Mouse (Mus musculus): Measurements from ENCODE around the gene Mctp2. TPM values are rescaled to one million over a fixed set of nuclear protein-coding genes. Genes with fewer than 3 reads are reported as not detected.
"Not testable (repeated sequence)": the region's sequence is repeated elsewhere in the genome, so short reads cannot be mapped to it uniquely, and the experiment has no call there.

Mctp2 gene
- total RNA-seq, 2 experiments from 2014 or later, result 0.10 TPM; not detected in 1

DNA sequence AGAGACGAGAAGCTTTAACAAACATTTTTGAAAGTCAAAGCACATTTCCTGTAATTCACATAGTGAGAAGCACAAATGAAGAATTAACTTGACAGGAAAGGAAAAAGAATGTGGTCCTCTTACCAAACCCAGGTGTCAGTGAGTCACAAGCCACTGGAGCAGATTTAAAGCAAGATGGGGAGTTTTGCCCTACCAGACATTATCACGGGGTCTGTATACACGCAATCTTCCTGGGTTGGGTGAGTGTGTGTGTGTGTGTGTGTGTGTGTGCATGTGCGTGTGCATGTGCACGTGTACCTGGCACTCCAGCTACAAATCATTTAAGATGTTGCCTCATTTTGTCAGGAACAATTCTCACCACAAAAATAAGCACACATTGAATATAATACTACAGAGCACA is 30.9 kb downstream of the Mctp2 start:
- no peak for DNase-seq (ENCODE audit: low spot score in 2 of 2)

DNA sequence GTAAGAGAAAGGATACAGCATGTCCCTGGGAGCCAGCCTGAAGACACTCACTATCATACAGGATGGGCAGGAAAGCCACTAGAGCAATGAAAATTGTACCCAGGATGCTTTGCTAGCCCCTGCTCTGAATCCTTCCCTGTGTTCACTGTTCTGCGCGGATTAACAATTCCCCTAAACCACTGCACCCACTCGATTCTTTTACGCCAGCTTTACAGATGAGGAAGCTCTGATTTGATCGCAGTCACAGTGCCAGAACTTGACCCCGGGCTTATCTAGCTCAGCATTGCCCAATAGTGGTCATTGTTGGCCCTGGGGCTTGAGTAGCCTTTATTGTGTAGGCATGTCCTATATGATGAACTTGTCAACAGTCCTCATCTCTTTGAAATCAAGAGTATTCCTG is 34.9 kb downstream of the Mctp2 start:
- DNase-seq (ENCODE audit: low spot score in 2 of 2), result no peak

DNA sequence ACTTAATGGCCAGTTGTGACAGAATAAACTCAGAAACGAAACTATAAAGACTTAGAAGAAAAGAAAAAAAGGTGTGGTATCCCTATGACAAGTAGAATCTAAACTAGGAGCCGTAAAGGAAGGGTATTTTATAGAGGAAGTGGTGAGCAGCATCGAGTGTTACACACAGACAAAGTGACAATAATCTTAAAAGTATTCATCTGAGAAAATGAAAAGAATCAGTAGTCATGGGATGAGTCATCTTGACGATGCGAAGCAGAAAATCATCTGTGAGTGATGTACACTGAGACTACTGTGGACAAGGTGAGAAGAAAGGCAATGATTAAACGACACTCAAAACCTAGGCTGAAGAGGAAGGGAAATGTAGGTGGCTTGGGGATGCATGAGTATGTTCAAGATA is 36.4 kb downstream of the Mctp2 start:
- no peak for DNase-seq (ENCODE audit: low spot score in 2 of 2)

DNA sequence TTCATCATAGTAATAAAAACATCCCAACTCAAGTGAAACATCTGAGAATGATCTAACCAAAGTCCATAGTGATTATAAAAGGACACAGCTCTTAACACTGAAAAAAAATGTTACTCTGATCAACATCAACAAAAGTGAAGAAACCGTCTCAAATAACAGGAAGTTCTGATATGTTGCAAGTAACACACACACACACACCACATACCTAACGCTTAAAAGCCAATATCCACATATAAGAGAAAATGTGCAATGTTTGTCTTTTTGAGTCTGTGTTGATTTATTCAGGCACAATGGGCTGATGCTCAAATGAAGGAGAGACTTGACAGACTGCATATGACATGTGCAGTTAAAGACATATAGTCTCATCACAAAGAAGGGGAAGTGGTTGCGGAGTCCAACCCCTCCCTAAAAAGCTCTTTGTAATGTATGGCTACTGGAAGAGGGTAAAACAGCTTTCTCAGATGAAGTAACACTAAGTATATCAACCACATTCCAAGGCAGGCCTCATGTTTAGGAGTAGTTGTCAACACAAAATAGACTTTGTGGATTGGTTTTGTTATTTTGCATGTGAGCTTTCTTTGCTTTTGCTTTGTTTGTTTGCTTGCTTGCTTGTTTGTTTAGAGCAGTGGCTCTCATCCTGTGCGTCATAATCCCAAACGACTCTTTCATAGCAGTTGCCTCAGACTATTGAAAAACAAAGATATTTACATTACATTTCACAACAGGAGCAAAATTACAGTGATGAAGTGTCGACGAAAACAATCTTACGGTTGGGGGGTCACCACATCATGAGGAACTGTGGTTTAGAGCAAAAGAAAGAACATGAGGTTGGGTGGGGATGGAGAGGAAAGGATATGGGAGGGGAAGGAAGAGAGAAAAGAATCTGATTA is 45.4 kb downstream of the Mctp2 start:
- DNase-seq (ENCODE audit: low spot score in 2 of 2), result no peak

DNA sequence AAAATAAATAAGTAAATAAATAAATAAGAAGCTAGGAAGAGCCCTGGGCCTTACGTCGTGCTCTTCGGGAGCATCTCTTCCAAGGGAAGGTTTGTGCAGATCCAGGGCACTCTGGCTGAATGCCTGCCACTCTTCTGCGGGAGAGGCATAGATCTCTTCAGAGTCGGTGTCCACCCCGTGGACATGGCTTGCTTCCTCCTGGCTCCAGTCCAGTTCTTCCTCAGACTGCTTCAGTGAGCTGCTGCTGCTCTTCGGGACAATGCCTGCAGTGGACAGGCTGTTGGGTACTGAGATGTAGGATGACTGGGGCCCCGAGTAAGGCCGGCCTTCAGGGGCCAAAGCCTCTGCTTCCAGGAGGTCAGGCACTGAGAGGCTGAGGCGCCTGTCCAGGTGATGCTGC is 47.4 kb downstream of the Mctp2 start:
- DNase-seq (ENCODE audit: low spot score in 2 of 2), result no peak

DNA sequence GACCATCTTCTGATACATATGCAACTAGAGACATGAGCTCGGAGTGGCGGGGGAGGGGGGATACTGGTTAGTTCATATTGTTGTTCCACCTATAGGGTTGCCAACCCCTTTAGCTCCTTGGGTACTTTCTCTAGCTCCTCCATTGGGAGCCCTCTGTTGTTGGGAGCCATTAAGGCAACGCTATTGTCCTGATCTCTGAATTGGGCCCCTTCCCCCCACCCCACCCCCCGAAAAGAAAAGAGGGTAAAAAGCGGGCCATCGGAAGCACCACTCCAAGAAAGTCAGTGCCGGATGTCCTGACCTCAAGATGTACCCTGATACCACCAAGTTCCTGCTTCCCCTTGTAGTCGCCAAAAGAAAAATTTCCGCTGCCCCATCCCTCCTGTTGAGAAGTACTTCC is 56.1 kb downstream of the Mctp2 start:
- not testable (repeated sequence) for DNase-seq (ENCODE audit: low spot score in 2 of 2)

DNA sequence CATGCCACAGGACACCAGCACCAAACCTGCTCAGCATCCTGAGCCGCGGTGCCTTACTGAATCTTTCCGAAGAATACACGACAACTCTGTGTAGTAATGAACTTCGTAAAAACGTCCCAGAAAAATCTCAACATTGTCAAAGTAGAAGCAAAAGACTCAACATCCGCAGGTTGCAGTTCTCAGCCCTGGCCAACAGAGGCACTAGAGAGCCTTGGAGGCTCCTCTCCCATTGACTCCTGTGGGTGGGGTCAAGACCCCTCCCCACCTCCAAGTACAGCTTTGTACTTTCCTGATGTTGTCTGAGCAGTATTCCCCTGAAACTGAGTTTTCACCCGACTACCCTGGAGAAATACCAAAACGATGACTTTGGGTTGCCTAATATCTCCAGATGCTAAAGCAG is 65.1 kb downstream of the Mctp2 start:
- no peak for DNase-seq (ENCODE audit: low spot score in 2 of 2)

DNA sequence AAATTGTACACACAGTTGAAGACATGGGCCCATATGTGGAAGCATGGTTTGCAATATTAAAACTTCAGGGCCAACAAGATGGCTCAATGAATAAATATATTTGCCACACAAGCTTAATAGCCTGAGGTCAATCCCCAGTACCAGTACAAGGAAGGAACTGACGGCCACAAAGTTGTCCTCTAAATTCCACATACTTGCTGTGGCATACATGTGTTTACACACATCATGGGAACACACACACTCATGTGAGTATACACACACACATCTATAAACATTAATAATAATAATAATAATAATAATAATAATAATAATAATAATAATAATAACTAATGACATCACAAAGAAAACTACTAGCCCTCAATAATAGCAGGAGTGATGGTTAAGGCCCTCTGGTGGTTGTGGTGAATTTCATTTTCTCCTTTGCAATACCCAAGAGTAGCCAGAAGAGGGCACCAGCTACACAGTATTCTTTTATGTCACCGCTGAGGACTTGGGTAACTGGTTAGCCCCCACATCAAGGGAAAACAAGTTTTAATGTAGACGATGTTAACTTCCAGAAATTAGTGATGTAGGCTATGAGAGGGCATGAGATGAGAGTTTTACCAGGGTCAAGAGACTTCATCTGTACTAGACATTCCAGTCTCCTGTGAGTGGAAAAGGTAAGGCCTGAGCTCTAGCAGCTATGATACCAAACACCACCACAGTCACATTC is 66.5 kb downstream of the Mctp2 start:
- no peak for DNase-seq (ENCODE audit: low spot score in 2 of 2)

DNA sequence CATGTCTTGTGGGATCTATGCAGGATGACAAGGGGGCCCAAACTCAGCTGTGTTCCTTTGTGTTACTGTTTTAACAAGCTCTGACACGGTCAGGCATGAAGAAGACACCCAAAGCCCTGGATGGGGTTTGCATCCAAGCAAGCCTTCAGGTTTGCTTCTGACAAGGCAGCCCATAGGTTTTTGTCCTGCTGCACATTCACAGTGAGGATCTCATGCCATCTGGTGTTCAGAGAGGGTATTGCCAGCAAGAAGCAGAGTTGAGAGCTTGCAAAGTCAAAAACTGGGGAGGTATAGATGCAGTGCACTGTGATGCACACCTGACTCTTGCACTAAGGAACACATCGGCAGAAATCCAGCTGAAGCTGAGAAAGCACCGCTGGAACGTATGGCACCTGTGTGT is 67.8 kb downstream of the Mctp2 start:
- DNase-seq (ENCODE audit: low spot score in 2 of 2), result peak; percentile 32 to 43

DNA sequence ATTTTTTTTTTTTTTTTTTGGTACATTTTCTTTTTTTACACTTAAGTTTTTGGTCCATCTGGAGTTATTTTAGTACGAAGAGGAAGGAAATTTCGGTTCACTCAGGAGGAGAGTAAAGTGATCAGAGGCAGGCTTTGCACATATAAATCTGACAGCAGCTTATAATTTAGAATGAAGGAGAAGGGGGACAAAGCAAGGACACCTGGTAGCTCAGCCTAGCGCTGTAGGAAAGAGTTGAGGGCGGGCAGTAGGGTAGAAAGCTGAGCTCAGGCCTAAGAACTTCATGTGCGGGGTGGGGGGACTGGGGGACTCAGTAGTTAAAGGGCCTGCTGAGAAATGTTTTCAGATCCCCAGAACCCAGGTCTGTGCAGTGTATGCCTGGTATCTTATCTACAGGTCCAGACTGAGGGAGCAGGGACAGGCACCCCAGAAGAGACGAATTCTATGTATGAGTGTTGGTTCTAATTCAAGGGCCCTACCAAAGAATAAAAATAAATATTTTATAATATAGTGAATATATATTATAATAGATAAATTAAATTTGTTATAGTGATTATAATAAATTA is 71.9 kb downstream of the Mctp2 start:
- DNase-seq (ENCODE audit: low spot score in 2 of 2), result no peak

DNA sequence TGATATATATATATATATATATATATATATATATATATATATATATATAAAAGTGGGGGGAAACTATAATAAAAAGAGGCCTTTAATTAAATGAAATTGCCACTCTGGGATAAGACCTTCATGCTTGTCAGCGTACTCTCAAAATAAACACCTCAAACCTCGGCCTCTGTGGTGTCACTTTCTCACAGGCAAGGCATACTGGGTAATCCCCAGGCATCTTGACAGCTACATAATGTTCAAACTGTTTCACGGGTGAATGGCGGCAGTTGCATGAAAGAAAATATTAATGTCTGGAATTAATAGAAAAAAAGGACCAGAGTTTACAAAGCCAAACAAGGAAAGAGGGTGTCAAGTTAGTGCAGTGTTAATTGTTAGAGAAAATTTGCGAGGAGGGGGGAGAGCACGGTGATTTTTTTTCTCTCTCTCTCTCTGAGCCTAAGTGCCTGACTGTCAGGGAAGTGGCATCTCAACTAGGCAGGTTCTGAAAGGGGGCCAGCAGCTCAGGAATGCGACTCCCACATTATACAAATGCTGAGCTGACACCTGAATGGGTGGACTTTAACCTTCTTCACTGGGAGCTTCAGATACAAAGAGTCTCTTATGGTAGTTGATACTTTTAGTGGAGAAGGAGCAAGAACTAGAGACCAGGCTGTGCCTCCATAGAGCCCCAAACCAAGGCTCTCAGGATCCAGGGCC is 75.1 kb downstream of the Mctp2 start:
- no peak for DNase-seq (ENCODE audit: low spot score in 2 of 2)

DNA sequence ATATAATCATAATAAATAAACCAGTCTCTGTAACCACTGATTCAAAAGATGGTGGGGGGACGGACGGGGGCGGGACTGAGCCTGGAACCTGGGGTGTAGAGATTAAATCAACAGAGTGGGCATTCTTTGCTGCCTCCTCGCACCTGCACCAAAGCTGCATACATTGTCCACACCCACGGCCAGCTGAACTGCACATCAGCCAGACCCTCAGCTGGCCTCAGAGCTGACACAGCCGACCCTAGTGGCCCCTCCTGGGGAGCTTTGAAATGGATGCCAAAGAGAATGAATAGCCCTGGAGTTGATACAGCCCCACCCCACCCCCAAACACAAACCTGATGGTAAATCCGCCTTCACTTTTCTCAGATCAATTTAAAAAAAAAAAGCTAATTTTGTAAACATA is 76.5 kb downstream of the Mctp2 start:
- no peak for DNase-seq (ENCODE audit: low spot score in 2 of 2)

DNA sequence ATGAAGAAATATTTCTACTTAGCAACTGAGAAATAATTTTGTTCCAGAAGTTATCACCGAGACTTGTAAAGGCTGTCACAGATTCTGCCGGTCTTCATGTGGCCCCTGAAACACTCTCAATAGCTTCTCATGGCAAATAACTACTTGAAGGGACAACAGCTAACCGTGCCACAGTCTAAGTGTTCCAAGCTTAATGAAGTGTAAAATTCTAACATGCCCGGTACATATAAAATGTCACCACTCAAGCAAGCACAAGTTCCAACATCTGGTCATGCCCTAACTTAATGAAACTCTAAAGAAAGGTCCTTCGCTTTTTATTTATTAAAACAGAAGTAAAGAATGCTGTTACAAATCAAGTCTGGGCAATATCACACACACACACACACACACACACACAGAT is 82.8 kb downstream of the Mctp2 start:
- DNase-seq (ENCODE audit: low spot score in 2 of 2), result no peak

DNA sequence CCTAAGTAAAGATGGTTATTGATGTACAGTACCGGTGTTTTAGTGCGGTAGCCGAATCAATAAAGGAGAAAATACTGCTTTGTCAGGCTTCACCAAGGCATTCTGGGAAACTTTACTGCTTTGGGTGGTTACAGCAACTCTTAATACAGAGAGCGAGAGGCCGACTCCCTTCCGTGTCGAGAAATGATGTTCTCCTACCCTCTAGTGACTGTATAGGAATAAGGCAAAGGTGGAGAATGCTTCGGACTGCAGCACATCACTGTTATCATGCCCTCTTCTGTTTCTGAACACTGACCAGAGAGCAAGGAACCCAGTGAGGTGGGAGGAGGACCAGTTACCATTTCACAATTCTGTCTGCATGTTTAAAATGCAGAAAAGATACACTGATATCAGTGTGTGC is 83.9 kb downstream of the Mctp2 start:
- no peak for DNase-seq (ENCODE audit: low spot score in 2 of 2)

DNA sequence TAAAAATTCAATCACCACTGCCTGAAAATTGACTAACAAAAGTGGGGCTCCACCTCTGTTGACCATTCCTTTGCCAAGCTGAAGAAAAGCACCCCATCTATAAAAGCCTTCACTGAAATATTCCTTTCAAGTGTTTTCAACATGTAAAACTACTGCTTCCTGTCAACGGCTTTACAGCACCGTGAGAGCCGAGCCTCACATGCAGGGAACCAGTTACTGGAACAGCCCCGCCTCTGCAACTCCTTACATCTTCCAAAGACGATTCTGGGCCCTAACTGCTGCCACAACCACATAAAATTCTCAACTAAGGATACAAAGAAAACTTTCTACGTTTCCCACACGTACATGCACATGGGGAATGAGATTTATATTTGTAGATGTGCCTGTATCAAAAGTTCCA is 88.4 kb downstream of the Mctp2 start:
- DNase-seq (ENCODE audit: low spot score in 2 of 2), result no peak

DNA sequence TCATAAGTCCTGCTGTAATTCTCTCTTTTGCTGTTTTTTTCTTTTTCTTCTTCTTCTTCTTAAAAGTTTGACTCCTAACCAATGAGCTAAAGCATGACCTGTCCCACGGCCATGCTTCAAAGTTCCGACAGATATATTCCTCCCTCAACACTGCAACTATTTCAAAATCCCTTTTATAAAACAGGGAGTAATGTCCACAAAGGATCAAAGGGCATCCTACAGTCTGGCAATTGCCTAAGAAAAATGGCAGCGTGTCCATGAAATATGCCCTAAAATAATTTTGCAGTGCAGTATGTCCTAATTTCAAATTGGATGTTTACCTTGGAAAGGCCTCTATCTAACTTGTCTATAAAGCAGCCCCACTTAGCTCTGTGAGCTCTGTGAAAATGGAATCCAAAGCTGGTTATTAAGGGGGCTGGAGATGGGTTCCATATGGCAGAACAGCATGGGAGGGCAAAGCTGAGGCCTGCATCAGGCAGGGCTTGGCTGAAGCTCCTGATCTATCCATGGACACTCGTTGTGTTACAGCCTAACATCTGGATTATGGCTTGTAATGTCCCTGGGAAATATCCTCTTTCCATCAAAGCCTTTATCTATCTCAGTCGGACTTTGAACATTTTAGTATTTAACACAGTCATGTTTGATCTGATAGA is 90.7 kb downstream of the Mctp2 start:
- DNase-seq (ENCODE audit: low spot score in 2 of 2), result no peak

DNA sequence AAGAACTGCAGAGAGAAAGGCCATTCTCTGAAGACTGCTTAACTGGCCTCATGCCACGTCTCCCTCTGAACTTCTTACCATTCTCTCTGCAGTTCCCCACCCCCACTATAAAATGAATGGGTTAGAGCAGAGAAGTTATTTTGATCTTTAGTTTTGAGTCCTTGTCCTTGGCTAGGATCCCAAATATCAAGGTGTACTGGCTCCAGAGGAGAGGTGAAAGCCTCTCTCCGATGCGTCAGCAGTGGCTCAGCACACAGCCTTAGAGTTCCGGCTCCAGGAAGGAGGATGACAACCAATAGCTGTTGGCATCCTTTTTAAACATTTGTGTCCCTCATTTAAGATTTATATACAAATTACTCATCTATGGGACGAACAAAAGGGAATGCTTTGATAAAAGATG is 96.2 kb downstream of the Mctp2 start:
- no peak for DNase-seq (ENCODE audit: low spot score in 2 of 2)

DNA sequence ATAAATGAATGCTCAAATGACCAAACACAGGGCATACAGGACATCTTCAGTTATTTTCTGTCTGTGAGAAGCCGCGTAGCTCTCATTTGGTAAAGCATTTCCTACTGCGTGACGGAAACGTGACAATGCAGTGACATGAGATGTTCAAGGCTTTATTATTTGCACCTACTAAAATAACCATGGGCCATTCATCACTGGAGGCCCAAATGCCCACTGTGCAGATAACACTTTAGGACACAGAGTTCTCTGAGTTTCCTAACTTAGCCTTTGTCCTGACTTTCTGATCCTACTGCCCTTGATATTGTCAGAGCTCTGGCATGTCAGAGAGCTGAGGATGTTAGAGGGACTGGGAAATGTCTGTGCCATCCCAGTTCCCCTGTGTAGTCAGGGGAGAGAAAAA is 97.1 kb downstream of the Mctp2 start:
- no peak for DNase-seq (ENCODE audit: low spot score in 2 of 2)

DNA sequence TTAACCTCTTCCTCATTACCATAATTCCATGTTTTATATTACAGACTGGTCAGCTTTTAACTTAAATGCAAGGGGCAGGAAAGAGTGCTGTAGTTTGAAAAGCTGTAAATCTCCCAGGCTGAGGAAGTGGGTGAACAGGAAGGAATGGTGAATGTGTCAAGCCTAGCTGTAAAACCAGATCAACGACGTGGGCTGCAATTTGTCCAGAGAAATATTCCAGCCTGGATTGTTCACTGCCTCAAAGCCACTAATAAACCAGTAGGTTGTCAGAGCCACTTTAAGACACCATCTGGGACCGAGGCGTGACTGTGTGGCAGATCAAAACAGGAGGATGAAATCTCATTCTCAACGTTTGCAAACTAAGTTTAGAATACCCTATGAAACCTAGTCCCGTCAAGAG is 99.6 kb downstream of the Mctp2 start:
- no peak for DNase-seq (ENCODE audit: low spot score in 2 of 2)

DNA sequence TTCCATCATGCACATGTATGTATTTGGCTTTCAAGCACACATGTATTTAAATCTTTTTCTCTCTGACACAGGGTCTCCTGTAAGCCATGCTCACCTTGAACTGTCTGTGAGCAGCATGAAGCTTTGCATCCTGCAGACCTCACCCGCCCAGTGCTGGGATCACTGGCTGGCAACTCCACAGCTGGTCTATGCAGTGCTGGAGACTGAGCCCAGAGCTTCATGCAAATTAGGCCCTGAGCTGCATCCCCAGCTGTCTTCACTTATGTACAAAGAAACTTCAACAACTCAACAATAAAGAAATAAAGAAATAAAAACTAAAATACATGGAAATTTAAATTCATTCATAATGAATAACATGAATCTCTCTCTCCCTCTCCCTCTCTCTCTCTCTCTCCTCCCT is 110.7 kb downstream of the Mctp2 start:
- DNase-seq (ENCODE audit: low spot score in 2 of 2), result no peak

DNA sequence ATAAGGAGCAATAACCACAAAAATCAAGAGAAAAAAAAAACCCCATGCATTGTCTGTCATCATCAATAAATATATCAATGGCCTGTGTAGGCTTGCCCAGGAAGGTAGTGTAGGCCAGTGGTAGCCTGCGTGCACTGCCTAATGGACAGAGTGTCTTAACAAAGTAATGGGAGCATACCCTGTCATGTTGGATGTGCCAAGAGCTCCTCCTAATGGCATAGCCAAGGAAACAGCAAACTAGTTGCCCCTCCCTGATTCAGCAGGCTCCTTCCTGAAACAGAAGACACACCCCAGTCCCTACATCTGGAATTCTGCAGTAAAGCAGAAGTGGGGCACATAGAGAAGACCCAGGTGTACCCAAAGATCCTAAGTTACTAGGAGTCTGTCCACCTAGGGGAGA is 113.1 kb downstream of the Mctp2 start:
- DNase-seq (ENCODE audit: low spot score in 2 of 2), result no peak

All from gastrocnemius, postnatal 4 days (tissue).